Mouse (Mus musculus): ENCODE results near the gene Tnk2. TPM values are rescaled to one million over a fixed set of nuclear protein-coding genes. Genes with fewer than 3 reads are reported as not detected.

Gene Tnk2
- polyA plus RNA-seq, 1 experiment = 202 TPM

DNA sequence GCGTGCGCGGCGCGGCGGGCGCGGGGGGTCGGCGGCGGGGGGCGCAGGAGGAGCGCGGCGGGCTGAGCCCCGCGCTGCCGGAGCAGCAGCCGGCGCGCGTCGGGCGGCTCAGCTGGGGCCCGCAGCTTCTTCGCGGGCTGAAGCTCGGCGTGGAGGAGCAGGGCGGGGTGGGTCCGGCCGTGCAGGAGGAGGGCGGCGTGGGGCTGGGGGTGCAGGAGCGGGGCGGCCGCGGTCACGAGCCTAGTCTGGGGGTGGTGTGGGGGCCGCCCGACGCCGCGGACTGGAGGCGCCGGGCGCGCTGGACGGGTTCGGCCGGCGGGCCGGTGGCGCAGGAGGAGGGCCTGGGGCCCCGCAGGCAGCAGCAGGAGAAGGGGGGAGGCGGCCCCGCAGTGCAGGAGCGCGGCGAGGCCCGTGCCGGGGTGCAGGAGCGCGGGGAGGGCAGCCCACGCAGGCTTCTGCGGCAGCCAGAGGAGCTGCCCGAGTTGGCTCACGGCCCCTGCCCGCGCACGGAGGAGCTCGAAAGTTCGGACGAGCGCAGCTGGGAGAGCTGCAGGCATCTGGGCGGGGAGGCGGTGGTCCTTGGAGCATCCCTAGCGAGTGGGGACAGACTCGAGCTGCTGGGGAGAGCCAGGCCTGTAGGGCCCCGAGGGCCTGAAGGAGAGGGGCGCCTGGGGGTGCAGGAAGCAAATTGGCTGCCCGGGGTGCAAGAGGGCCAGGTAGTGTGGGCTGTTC is 561 bp downstream of the Tnk2 start:
- peak overlapping the region; percentile 2; the same call in 1 of the 2 replicates for H3K27ac ChIP-seq (ENCODE audit: insufficient read depth, low read length)
- H3K4me3 ChIP-seq (ENCODE audit: insufficient read depth, low read length) = peak overlapping the region; percentile 63
- peaks cover 4% of the 10 kb centered on the region for H3K4me1 ChIP-seq (ENCODE audit: control insufficient read depth, insufficient read depth, low read length)
- TF ChIP-seq POLR2A (IDR thresholded peaks at IDR 0.05; ENCODE audit: extremely low read depth, insufficient read depth, low read length) (no peak), CTCF (IDR thresholded peaks at IDR 0.05; ENCODE audit: extremely low read depth, insufficient read depth, low read length) (no peak)

DNA sequence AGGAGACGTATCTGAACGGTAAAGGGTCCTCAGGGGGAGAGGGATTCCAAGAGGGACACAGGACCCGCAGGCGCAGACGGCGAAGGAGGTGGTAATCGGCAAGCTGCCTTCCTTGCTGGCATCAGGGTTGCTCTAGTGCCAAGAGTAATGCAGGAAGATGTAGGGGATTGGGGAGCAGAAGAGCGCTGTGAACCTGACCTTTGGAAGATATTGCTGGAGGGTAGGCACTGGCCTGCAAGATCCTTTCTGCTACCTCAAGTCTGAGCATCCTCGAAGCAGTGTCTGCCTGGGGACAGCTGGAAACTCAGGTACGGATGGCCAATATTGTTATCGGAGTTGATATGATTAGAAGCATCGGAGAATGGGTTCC is 1.1 kb downstream of the Tnk2 start:
- peak overlapping the region; percentile 2; the same call in 1 of the 2 replicates for H3K27ac ChIP-seq (ENCODE audit: insufficient read depth, low read length)
- no peak for TF ChIP-seq CTCF (IDR thresholded peaks at IDR 0.05; ENCODE audit: extremely low read depth, insufficient read depth, low read length)
- no peak for TF ChIP-seq POLR2A (IDR thresholded peaks at IDR 0.05; ENCODE audit: extremely low read depth, insufficient read depth, low read length)
- H3K4me3 ChIP-seq (ENCODE audit: insufficient read depth, low read length) = peak overlapping the region; percentile 63
- peaks cover 4% of the 10 kb centered on the region for H3K4me1 ChIP-seq (ENCODE audit: control insufficient read depth, insufficient read depth, low read length)

DNA sequence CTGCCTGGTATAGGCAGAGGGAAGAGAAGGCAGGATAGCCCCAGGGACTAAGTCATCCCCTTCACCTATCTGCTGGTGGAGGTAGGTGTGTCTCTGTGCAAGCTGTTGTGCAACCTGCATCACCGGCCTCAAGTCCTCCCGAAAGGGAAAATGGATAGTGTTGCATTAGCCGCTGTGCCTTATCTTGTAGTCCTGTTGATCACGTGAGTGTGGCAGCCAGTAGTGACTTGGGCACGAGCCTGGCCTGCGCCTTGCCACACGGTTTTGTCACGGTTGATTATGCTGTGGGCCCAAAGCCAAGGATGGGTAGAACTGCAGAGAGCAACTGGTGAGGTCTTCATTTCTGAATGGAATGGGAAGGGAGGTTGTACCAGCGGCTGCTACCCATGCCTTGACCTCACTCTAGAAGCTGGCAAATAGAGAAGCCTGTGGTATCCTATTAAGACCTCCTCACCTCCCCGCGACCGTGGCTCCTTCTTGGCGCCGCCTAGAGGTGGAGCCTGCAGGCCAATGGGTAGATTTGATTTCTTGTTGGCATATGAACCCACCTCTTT is 1.8 kb downstream of the Tnk2 start:
- peak; percentile 16; the same call in 1 of the 2 replicates for TF ChIP-seq POLR2A (IDR thresholded peaks at IDR 0.05; ENCODE audit: extremely low read depth, insufficient read depth, low read length)
- TF ChIP-seq CTCF (IDR thresholded peaks at IDR 0.05; ENCODE audit: extremely low read depth, insufficient read depth, low read length) = no peak; the same call in 1 of the 2 replicates
- peak overlapping the region; percentile 63 for H3K4me3 ChIP-seq (ENCODE audit: insufficient read depth, low read length)
- no peak overlapping the region for H3K27ac ChIP-seq (ENCODE audit: insufficient read depth, low read length)
- H3K4me1 ChIP-seq (ENCODE audit: control insufficient read depth, insufficient read depth, low read length) = peaks cover 4% of the 10 kb centered on the region

DNA sequence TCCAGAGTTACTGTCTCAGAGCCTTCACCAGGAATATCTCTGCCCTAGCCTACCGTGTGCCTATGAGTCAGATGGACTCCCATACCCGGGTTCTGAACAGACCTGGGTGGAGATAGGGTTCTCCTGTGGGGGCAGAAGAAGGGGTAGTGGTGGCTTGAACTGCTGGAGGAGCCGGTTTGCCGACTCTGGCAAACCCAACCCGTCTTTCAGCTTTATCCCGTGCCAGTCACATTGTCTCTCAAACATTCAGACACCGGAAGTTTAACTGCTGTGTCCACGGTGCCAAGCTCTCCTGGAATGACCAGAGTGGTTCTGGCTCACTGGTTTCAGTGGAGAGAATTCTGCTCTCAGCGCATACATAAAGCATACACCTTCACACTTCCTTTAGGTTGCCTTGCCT is 2.3 kb downstream of the Tnk2 start:
- no peak overlapping the region for H3K27ac ChIP-seq (ENCODE audit: insufficient read depth, low read length)
- H3K4me3 ChIP-seq (ENCODE audit: insufficient read depth, low read length) = peak overlapping the region; percentile 63

DNA sequence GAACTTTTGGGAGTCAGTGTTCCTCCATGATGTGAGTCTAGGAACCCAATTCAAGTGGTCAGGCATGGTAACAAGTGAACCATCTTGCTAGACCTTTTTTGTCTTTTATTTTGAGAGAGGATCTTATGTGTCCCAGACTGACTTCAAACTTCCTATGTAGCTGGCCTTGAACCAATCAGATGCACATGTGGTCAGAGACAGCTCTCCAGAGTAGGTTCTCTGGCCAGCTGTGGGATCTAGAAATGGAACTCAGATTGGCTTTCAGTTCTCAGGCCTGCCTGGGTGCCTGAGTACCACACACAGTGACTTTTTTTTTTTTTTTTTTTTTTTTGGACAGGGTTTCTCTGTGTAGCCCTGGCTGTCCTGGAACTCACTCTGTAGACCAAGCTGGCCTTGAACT is 4.0 kb downstream of the Tnk2 start:
- Histone ChIP-seq H3K4me3 (ENCODE audit: insufficient read depth, low read length) (no peak overlapping the region), H3K27ac (ENCODE audit: insufficient read depth, low read length) (no peak overlapping the region), H3K4me1 (ENCODE audit: control insufficient read depth, insufficient read depth, low read length) (peaks cover 4% of the 10 kb centered on the region)
- TF ChIP-seq CTCF (IDR thresholded peaks at IDR 0.05; ENCODE audit: extremely low read depth, insufficient read depth, low read length) = no peak
- no peak for TF ChIP-seq POLR2A (IDR thresholded peaks at IDR 0.05; ENCODE audit: extremely low read depth, insufficient read depth, low read length)

More for the DNA sequence above, 2.3 kb downstream of the Tnk2 start:
- no peak for TF ChIP-seq CTCF (IDR thresholded peaks at IDR 0.05; ENCODE audit: extremely low read depth, insufficient read depth, low read length)
- TF ChIP-seq POLR2A (IDR thresholded peaks at IDR 0.05; ENCODE audit: extremely low read depth, insufficient read depth, low read length) = no peak
- H3K4me1 ChIP-seq (ENCODE audit: control insufficient read depth, insufficient read depth, low read length) = peaks cover 4% of the 10 kb centered on the region

DNA sequence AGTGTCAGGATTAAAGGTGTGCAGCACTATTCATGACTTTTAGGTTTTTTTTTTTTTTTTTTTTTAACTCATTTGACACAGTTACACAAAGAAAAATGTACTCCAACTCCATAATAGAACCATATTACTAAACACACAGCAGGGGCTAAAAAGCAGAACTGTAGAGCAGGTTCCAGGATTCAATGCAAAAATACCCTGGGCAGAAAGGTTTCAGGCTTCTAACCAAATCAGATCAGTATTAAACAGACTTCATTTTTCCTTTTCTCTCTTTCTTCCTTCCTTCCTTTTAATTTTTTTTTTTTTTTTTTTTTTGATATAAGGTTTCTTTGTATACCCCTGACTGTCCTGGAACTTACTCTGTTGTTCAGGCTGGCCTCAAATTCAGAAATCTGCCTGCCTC is 6.8 kb downstream of the Tnk2 start:
- peaks cover 4% of the 10 kb centered on the region for H3K4me1 ChIP-seq (ENCODE audit: control insufficient read depth, insufficient read depth, low read length)
- no peak overlapping the region for H3K27ac ChIP-seq (ENCODE audit: insufficient read depth, low read length)
- H3K4me3 ChIP-seq (ENCODE audit: insufficient read depth, low read length) = no peak overlapping the region
- TF ChIP-seq POLR2A (IDR thresholded peaks at IDR 0.05; ENCODE audit: extremely low read depth, insufficient read depth, low read length) (no peak), CTCF (IDR thresholded peaks at IDR 0.05; ENCODE audit: extremely low read depth, insufficient read depth, low read length) (no peak)

DNA sequence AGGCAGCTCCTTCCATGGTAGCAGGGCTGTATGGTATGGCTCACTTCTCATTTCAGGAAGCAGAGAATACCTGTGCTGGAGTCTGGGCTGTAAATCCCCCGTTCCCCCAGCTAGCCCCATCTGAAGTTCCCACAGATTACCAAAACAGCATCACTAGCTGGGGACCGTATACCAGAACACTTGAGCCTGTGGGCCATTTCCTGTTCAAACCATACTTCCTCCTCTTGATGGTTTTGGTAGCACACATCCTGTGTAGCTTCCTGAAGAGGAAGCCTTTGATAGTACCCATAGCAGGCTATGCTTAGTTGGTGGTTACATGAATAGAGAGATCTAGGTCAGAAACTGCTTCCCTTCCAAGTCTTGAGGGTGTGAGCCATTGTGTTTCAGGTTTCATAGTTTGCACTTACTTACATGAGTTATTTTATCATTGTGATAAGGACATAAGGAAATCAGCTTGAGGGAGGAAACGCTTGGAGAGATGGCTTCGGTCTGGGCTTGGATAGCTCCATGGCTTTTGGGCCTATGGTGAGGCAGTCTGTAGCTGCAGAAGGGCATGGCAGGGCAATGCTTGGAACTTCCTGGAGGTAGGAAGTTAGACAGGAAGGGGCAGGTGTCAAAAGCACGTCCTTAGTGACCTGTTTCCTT is 7.4 kb downstream of the Tnk2 start:
- Histone ChIP-seq H3K4me1 (ENCODE audit: control insufficient read depth, insufficient read depth, low read length) (peaks cover 5% of the 10 kb centered on the region), H3K27ac (ENCODE audit: insufficient read depth, low read length) (no peak overlapping the region), H3K4me3 (ENCODE audit: insufficient read depth, low read length) (no peak overlapping the region)
- TF ChIP-seq CTCF (IDR thresholded peaks at IDR 0.05; ENCODE audit: extremely low read depth, insufficient read depth, low read length) (no peak), POLR2A (IDR thresholded peaks at IDR 0.05; ENCODE audit: extremely low read depth, insufficient read depth, low read length) (no peak)

DNA sequence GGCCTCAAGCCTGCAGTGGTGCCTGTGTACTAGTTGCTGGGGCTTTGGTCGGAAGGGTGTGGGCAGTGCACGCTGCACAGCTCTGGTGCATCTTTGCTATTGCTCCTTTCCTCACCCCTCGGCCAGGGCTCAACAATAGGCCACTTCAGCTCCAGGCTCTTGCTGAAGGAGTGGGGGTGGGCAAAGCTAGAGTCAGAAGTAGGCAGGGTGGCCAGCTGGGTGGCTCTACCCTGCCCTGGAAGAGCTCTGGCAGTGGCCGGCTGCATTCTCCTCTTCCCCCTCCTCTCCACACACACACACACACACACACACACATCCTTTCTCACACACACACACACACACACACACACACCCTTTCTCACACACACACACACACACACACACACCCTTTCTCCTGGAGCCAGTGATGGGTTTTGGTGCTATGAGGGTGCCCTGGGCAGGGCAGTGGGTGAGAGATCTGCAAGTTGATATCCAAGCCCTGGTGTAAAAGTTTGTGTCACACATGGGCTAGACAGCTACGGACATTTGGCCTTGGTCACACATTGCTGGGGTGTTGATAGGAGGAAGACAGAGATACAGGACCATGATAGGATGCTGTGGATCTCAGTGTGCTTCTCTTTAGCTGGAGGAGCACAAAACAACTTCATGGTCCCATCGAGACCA is 10.5 kb downstream of the Tnk2 start:
- Histone ChIP-seq H3K4me1 (ENCODE audit: control insufficient read depth, insufficient read depth, low read length) (peaks cover 1% of the 10 kb centered on the region; the same call in 1 of the 2 replicates), H3K4me3 (ENCODE audit: insufficient read depth, low read length) (no peak overlapping the region), H3K27ac (ENCODE audit: insufficient read depth, low read length) (no peak overlapping the region)
- TF ChIP-seq POLR2A (IDR thresholded peaks at IDR 0.05; ENCODE audit: extremely low read depth, insufficient read depth, low read length) = no peak
- no peak for TF ChIP-seq CTCF (IDR thresholded peaks at IDR 0.05; ENCODE audit: extremely low read depth, insufficient read depth, low read length)

DNA sequence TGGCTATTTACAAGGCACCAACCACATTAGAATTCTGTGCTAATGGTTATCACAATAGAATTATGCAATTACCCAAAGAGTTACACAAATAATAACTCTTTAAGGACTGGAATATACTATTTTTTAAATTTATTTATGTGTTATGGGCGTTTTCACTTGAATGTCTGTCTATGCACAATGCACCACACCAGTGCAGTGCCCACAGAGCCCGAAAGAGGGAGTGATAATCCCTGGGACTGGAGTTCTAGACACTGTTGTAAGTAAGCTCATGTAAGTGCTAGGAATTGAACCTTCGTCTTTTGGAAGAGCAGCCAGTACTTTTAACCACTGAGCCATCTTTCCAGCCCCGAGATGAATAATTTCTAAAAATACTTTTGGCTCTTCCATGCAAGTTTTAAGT is 11.9 kb downstream of the Tnk2 start:
- Histone ChIP-seq H3K4me1 (ENCODE audit: control insufficient read depth, insufficient read depth, low read length) (peaks cover 5% of the 10 kb centered on the region; the same call in 1 of the 2 replicates), H3K4me3 (ENCODE audit: insufficient read depth, low read length) (no peak overlapping the region), H3K27ac (ENCODE audit: insufficient read depth, low read length) (no peak overlapping the region)
- TF ChIP-seq CTCF (IDR thresholded peaks at IDR 0.05; ENCODE audit: extremely low read depth, insufficient read depth, low read length) (no peak), POLR2A (IDR thresholded peaks at IDR 0.05; ENCODE audit: extremely low read depth, insufficient read depth, low read length) (no peak)

Data from cortical plate, adult 2 months (tissue).